Mouse (Mus musculus): ENCODE measurements at regions not wholly inside any gene's neighbourhood (a gene's known extent, or its start where the extent isn't known, plus 50 kb on each side); places are given as distances from the start of the nearest gene placed in this dataset.

DNA sequence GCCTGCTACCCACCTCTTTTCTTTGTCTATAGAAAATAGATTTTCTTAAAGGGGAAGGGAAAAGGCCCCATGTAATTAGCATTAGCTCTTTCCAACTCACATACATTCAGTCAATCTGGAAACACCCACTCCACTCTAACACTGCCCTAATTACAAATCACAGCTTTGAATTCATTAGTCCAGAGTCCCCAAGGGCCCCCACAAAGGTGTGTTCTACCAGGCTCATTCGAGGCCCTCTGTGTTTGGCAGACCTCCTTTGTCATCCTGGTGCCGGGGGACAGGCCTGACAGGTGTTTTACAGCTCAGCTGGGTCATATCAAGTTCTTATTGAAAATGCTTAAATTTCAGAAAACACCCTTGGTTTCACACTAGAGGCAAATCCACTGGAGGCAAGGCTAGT, 234.3 kb downstream of the Rab11fip2 start:
- TF ChIP-seq POLR2A (IDR thresholded peaks at IDR 0.05; ENCODE audit: control insufficient read depth, extremely low read depth, insufficient read depth, low read length, poor library complexity) (no peak), CTCF (IDR thresholded peaks at IDR 0.05; ENCODE audit: borderline replicate concordance, control insufficient read depth, extremely low read depth, insufficient read depth, low read length, poor library complexity) (no peak)

All from thymus, adult 2 months (tissue).